Mouse (Mus musculus) olfactory bulb, adult 2 months (tissue): ENCODE data around the gene Jtb.

Experiments used
- CTCF ChIP-seq: fragments of 200-500 bp; IDR thresholded peaks from 2 replicates; pipeline ENCODE4 v1.5.1; 2012; ENCODE audit warnings: low read depth, mild to moderate bottlenecking, low read length, moderate library complexity; ENCODE audit not compliant: insufficient read depth
- POLR2A ChIP-seq: fragments of 200-500 bp; IDR thresholded peaks from 2 replicates; pipeline ENCODE4 v1.6.1; 2012; ENCODE audit warnings: mild to moderate bottlenecking, low read depth, low read length, moderate library complexity; ENCODE audit not compliant: insufficient read depth

GRCm38 (mm10) chr3:90248746-90249100, 17.3 kb downstream of the Jtb start:
- TF ChIP-seq CTCF (no peak), POLR2A (no peak)
